Mouse (Mus musculus): ENCODE measurements around the gene Peli2.

DNA sequence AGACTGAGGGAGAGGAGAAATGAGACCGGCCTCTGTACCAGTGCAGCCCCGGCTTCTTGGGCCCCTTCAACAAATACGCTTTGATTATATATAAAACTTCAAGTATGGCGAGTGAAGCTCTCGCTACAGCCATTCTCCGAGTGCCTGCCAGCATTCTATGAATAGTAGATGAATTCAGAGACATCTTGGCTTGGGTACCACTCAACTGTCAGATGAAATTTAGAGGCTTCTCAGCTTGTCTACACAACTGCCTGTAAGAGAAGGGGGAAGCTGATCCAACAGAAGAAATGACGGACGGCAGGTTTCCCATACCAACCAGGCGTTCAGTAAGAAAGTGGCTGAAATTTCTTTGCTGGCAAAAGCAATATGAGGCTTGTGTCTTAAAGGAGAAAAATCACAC lies 126.3 kb downstream of the Peli2 start:
- TF ChIP-seq CTCF (IDR thresholded peaks at IDR 0.05; ENCODE audit: borderline replicate concordance, insufficient read depth, low read length) = no peak
- TF ChIP-seq POLR2A (IDR thresholded peaks at IDR 0.05; ENCODE audit: low read depth, low read length) = no peak
